ENCODE assay signal across 30 mouse cellular contexts in the genomic region with DNA sequence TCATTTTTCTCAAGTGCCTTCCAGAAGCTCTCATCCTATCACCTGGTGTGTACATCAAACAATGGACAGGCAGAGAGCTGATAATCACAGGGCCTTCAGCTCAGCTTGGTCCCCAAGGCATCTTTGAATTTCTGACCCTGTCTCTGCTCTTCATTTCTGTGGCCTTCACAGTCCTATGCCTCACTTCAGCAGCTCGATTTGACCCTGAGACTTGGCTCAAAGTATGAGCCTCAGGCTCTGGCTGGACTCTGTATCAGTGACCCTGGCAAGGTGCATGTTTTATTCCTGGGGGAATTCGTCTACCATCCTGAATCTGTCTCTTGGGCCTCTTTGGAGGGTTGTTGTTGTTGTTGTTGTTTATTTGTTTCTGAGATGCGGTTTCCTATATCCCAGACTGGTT.
DNase-seq lines count a peak whose midpoint lies in the region; ATAC-seq and TF ChIP-seq lines count a peak whose summit lies in the region.
"Had no signal": no experiment of that assay in that cellular context is flagged by ENCODE, and none has a peak within 500 bp of the region (broad histone marks: within the 10 kb centered on the region; RNA-seq: fewer than 3 reads in every experiment).

No protein-coding gene starts in this region.

- no peak overlapping the region for H3K4me2 ChIP-seq in kidney, embryonic 14.5 days (replicated peaks; ENCODE audit: low read depth, low read length)
- H3K4me2 ChIP-seq: embryonic facial prominence, embryonic 15.5 days; forebrain, embryonic 13.5 days; heart, embryonic 11.5 days; hindbrain, embryonic 13.5 days; limb, embryonic 15.5 days; midbrain, embryonic 13.5 days; neural tube, embryonic 13.5 days had no signal

- H3K4me1 ChIP-seq in kidney, embryonic 14.5 days (ENCODE audit: control insufficient read depth, insufficient read depth, low read length) = peaks cover 12% of the 10 kb centered on the region; the same call in 1 of the 2 replicates
- peaks cover 0 to 5% of the 10 kb centered on the region in 2 experiments; a peak in 1 of 4 replicates for H3K4me1 ChIP-seq in ES-E14 (ENCODE audit: control insufficient read depth in 2 of 2, insufficient read depth in 2 of 2, low read length in 2 of 2, poor library complexity in 1 of 2)

- in situ Hi-C loops in ES-E14 (cut with MboI; ENCODE audit: low sequenced_read_pairs in 2 of 2, unreplicated experiment in 2 of 2) = no loop called here

- no peaks in the 10 kb centered on the region for H3K36me3 ChIP-seq in kidney, embryonic 14.5 days (ENCODE audit: control insufficient read depth, insufficient read depth, low read length)
- H3K36me3 ChIP-seq in ES-E14 (ENCODE audit: control insufficient read depth, insufficient read depth, low read length, poor library complexity, severe bottlenecking) = no peaks in the 10 kb centered on the region
- H3K36me3 ChIP-seq: embryonic facial prominence, embryonic 10.5 days; embryonic facial prominence, embryonic 15.5 days; G1E; hindbrain, embryonic 13.5 days; limb, embryonic 10.5 days; limb, embryonic 15.5 days; midbrain, embryonic 13.5 days; neural tube, embryonic 13.5 days had no signal

- no peak overlapping the region for H3K4me3 ChIP-seq in kidney, embryonic 14.5 days (ENCODE audit: low read length)
- peak overlapping the region; percentile 27 to 32; a peak in 2 of 4 replicates for H3K4me3 ChIP-seq in ES-E14 (ENCODE audit: insufficient read depth in 1 of 2, low read depth in 1 of 2, low read length in 2 of 2, poor library complexity in 1 of 2, severe bottlenecking in 1 of 2)
- H3K4me3 ChIP-seq: embryonic facial prominence, embryonic 10.5 days; embryonic facial prominence, embryonic 15.5 days; forebrain, embryonic 13.5 days; hindbrain, embryonic 13.5 days; limb, embryonic 10.5 days; limb, embryonic 15.5 days; midbrain, embryonic 13.5 days; neural tube, embryonic 13.5 days had no signal

- no peak overlapping the region for H3K27ac ChIP-seq in kidney, embryonic 14.5 days (ENCODE audit: low read depth, low read length)
- peak overlapping the region; percentile 18; the same call in 1 of the 2 replicates for H3K27ac ChIP-seq in ES-E14 (ENCODE audit: insufficient read depth, low read depth, low read length, poor library complexity, severe bottlenecking)
- H3K27ac ChIP-seq: embryonic facial prominence, embryonic 10.5 days; embryonic facial prominence, embryonic 15.5 days; forebrain, embryonic 13.5 days; hindbrain, embryonic 13.5 days; limb, embryonic 10.5 days; limb, embryonic 15.5 days; macrophage; midbrain, embryonic 13.5 days; stomach, postnatal 0 days had no signal

- no peaks in the 10 kb centered on the region for H3K27me3 ChIP-seq in kidney, embryonic 14.5 days (ENCODE audit: control insufficient read depth, insufficient read depth, low read length)
- H3K27me3 ChIP-seq: embryonic facial prominence, embryonic 15.5 days; forebrain, embryonic 13.5 days; hindbrain, embryonic 13.5 days; limb, embryonic 15.5 days; midbrain, embryonic 13.5 days; neural tube, embryonic 13.5 days had no signal

- WGBS in kidney, embryonic 14.5 days = 82% methylated on average over 3 of the region's 3 CpGs

- DNase-seq in adrenal gland, adult 8-10 months = peak; percentile 26
- DNase-seq in adrenal gland, postnatal 4 days (ENCODE audit: low spot score in 2 of 2) = no peak
- DNase-seq in kidney, postnatal 10 days = peak; percentile 8
- DNase-seq in ES-E14 (ENCODE audit: low read depth, low spot score) = no peak
- DNase-seq in embryo, embryonic 11 days = no peak
- DNase-seq: cerebellum, adult 2 months; cerebellum, postnatal 14 days; gastrocnemius, postnatal 25 days; heart, adult 11 months; heart, postnatal 36 days; kidney, adult 18-20 months; layer of hippocampus, adult 9-11 months; right cerebral cortex, postnatal 4 days; thymus, adult 18-20 months; thymus, postnatal 25 days had no signal

- H3K9me3 ChIP-seq in kidney, embryonic 14.5 days (ENCODE audit: control insufficient read depth, low read length) = no peaks in the 10 kb centered on the region
- H3K9me3 ChIP-seq in ES-E14 (ENCODE audit: control insufficient read depth, insufficient read depth, low read depth, low read length) = no peaks in the 10 kb centered on the region
- H3K9me3 ChIP-seq: embryonic facial prominence, embryonic 10.5 days; embryonic facial prominence, embryonic 15.5 days; forebrain, embryonic 13.5 days; G1E; hindbrain, embryonic 13.5 days; limb, embryonic 10.5 days; limb, embryonic 15.5 days; midbrain, embryonic 13.5 days; neural tube, embryonic 13.5 days had no signal

- ATAC-seq in kidney, embryonic 14.5 days (ENCODE audit: low FRiP score, low TSS enrichment) = no peak
- ATAC-seq in CD4-positive, CD25-positive, alpha-beta regulatory T cell, adult 4 months = no peak
- ATAC-seq: forebrain, embryonic 13.5 days; lung, postnatal 0 days; midbrain, embryonic 13.5 days had no signal

- no peak overlapping the region for H3K9ac ChIP-seq in kidney, embryonic 14.5 days (ENCODE audit: low read depth, low read length)
- peak overlapping the region; percentile 77; the same call in 1 of the 2 replicates for H3K9ac ChIP-seq in ES-E14 (ENCODE audit: insufficient read depth, low read depth, low read length, poor library complexity, severe bottlenecking)
- H3K9ac ChIP-seq: embryonic facial prominence, embryonic 15.5 days; forebrain, embryonic 13.5 days; hindbrain, embryonic 13.5 days; limb, embryonic 15.5 days; midbrain, embryonic 13.5 days; neural tube, embryonic 13.5 days had no signal

TF ChIP-seq in ES-E14, 5 proteins besides CTCF, POLR2A, EP300 and RAD21:
- TF ChIP-seq ZC3H11A (IDR thresholded peaks at IDR 0.05; ENCODE audit: borderline replicate concordance, low read depth, low read length) (no peak), CHD2 (IDR thresholded peaks at IDR 0.05; ENCODE audit: low read depth, low read length) (no peak)

Comparison
In these comparisons a context has a peak if more than half of its experiments do, and no peak if none do; other contexts are left out.
1. DNase-seq: peak in adrenal gland, adult 8-10 months (single experiment) and kidney, postnatal 10 days (single experiment); none in adrenal gland, postnatal 4 days (0 of 2), ES-E14 (single experiment) and embryo, embryonic 11 days (single experiment).